Mouse (Mus musculus) splenic B cell, adult 2 months (primary cell): ENCODE measurements at regions not wholly inside any gene's neighbourhood (a gene's known extent, or its start where the extent isn't known, plus 50 kb on each side); places are given as distances from the start of the nearest gene placed in this dataset.
A peak's percentile ranks its signal among the peaks of the same experiment; 100 is the strongest.

ENCODE experiments used
- DNase-seq: peaks from one replicate; pipeline ENCODE4 v3.0.0-alpha.2; 2011; ENCODE audit warnings: low read depth, low spot score
- H3K27me3 ChIP-seq: 2 replicates; pipeline ENCODE4 v1.6.1; 2012; ENCODE audit warnings: mild to moderate bottlenecking, low read length, moderate library complexity, mixed read lengths; ENCODE audit not compliant: control insufficient read depth, poor library complexity, insufficient read depth, severe bottlenecking
- H3K36me3 ChIP-seq: 2 replicates; pipeline ENCODE4 v1.6.1; 2012; ENCODE audit warnings: mild to moderate bottlenecking, low read length, moderate library complexity, mixed read lengths; ENCODE audit not compliant: control insufficient read depth, poor library complexity, insufficient read depth, severe bottlenecking

DNA sequence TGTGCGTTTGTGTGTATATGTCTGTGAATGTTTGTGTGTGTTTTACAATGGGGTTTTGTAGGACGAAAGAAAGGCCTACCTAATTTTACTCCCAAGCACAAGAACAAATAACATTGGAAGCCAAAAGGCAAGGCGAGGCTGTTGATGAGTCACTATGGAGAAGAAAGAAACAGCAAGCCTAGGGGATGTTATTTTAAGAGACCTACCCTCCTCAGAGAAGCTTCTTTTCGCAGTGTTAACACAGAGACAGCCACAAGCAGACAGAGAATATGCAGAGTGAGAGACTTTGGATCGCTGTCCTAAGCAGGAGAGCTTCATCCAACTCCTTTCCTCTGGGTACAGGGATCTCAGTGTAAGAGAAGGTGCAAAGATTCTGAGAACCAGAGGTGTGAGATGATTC lies 57.3 kb upstream of the Frmd4a start:
- Histone ChIP-seq H3K36me3 (no peaks in the 10 kb centered on the region), H3K27me3 (no peaks in the 10 kb centered on the region)
- DNase-seq = no peak

DNA sequence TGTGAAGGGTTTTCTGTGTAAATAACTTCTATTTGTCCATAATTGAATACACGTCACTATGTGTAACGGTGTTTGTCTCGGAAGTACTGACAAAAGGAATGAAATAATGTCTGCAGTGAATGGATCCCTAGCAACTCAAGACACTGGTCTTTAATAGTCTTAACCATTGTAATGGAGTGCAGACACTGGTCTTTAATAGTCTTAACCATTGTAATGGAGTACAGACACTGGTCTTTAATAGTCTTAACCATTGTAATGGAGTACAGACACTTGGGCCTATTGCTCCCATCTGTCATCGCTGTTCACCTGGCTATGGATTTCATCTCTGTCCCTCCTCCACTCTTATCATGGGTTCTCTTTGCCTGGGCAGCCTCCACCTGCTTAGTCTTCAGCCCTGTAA lies 53.2 kb upstream of the Frmd4a start:
- Histone ChIP-seq H3K36me3 (no peaks in the 10 kb centered on the region), H3K27me3 (no peaks in the 10 kb centered on the region)
- DNase-seq = peak; percentile 66
